12 mouse cellular contexts compared by ENCODE assay signal in genomic region chr13:23433801-23434200, GRCm38 (mm10). TPM values are rescaled to one million over a fixed set of nuclear protein-coding genes. Genes with fewer than 3 reads are reported as not detected.
A peak's percentile ranks its signal among the peaks of the same experiment; 100 is the strongest.
DNase-seq lines count a peak whose midpoint lies in the region; ATAC-seq lines count a peak whose summit lies in the region.
"Had no signal": no experiment of that assay in that cellular context is flagged by ENCODE, and none has a peak within 500 bp of the region (broad histone marks: within the 10 kb centered on the region; RNA-seq: fewer than 3 reads in every experiment).

No protein-coding gene starts in this region.

- no peak overlapping the region for H3K9ac ChIP-seq in hindbrain, embryonic 13.5 days
- no peak overlapping the region for H3K9ac ChIP-seq in neural tube, embryonic 15.5 days (replicated peaks)
- no peak overlapping the region for H3K9ac ChIP-seq in hindbrain, embryonic 16.5 days (ENCODE audit: low read depth, low read length)
- no peak overlapping the region for H3K9ac ChIP-seq in stomach, embryonic 15.5 days

- H3K9me3 ChIP-seq in hindbrain, embryonic 10.5 days: no peaks in the 10 kb centered on the region
- no peaks in the 10 kb centered on the region for H3K9me3 ChIP-seq in hindbrain, embryonic 13.5 days
- no peaks in the 10 kb centered on the region for H3K9me3 ChIP-seq in neural tube, embryonic 15.5 days (replicated peaks)
- no peaks in the 10 kb centered on the region for H3K9me3 ChIP-seq in hindbrain, embryonic 16.5 days (ENCODE audit: control insufficient read depth, low read length)
- H3K9me3 ChIP-seq in stomach, embryonic 15.5 days: no peaks in the 10 kb centered on the region

- no peaks in the 10 kb centered on the region for H3K27me3 ChIP-seq in hindbrain, embryonic 10.5 days (ENCODE audit: insufficient read depth, poor library complexity, severe bottlenecking)
- H3K27me3 ChIP-seq in hindbrain, embryonic 13.5 days: no peaks in the 10 kb centered on the region
- H3K27me3 ChIP-seq in neural tube, embryonic 15.5 days (replicated peaks): no peaks in the 10 kb centered on the region
- H3K27me3 ChIP-seq in hindbrain, embryonic 16.5 days (replicated peaks; ENCODE audit: control insufficient read depth, insufficient read depth, low read length): no peaks in the 10 kb centered on the region
- H3K27me3 ChIP-seq in stomach, embryonic 15.5 days (replicated peaks): no peaks in the 10 kb centered on the region

- H3K4me2 ChIP-seq in hindbrain, embryonic 13.5 days: no peak overlapping the region
- H3K4me2 ChIP-seq in neural tube, embryonic 15.5 days: peak overlapping the region; percentile 75; the same call in 1 of the 2 replicates
- H3K4me2 ChIP-seq in hindbrain, embryonic 16.5 days (ENCODE audit: low read length): peak overlapping the region; percentile 41
- H3K4me2 ChIP-seq in stomach, embryonic 15.5 days: 0 out of 2 replicates have a peak overlapping the region, but pooled peaks have one; percentile 2

- 57% methylated on average over 5 of the region's 5 CpGs for WGBS in hindbrain, embryonic 10.5 days
- WGBS in hindbrain, embryonic 13.5 days: 52% methylated on average over 5 of the region's 5 CpGs
- 56% methylated on average over 5 of the region's 5 CpGs for WGBS in neural tube, embryonic 15.5 days
- 49% methylated on average over 5 of the region's 5 CpGs for WGBS in hindbrain, embryonic 16.5 days
- WGBS in stomach, embryonic 15.5 days: 59% methylated on average over 5 of the region's 5 CpGs

- ATAC-seq in hindbrain, embryonic 13.5 days (ENCODE audit: low FRiP score): no peak
- ATAC-seq in neural tube, embryonic 15.5 days (ENCODE audit: low FRiP score): no peak
- ATAC-seq in hindbrain, embryonic 16.5 days: no peak
- no peak for ATAC-seq in stomach, embryonic 15.5 days (ENCODE audit: insufficient read depth, low FRiP score, low read depth)

- H3K4me3 ChIP-seq in hindbrain, embryonic 10.5 days: peak overlapping the region; percentile 29; the same call in 1 of the 2 replicates
- no peak overlapping the region for H3K4me3 ChIP-seq in hindbrain, embryonic 13.5 days
- H3K4me3 ChIP-seq in neural tube, embryonic 15.5 days (replicated peaks): no peak overlapping the region
- H3K4me3 ChIP-seq in hindbrain, embryonic 16.5 days (ENCODE audit: low read length): no peak overlapping the region
- H3K4me3 ChIP-seq in stomach, embryonic 15.5 days (replicated peaks): no peak overlapping the region

- peaks cover 35% of the 10 kb centered on the region for H3K4me1 ChIP-seq in hindbrain, embryonic 10.5 days (replicated peaks)
- peaks cover 34% of the 10 kb centered on the region for H3K4me1 ChIP-seq in hindbrain, embryonic 13.5 days (replicated peaks)
- peaks cover 24% of the 10 kb centered on the region for H3K4me1 ChIP-seq in neural tube, embryonic 15.5 days
- peaks cover 17% of the 10 kb centered on the region for H3K4me1 ChIP-seq in hindbrain, embryonic 16.5 days (ENCODE audit: control insufficient read depth, insufficient read depth, low read depth, low read length)
- H3K4me1 ChIP-seq in stomach, embryonic 15.5 days: no peaks in the 10 kb centered on the region

- H3K36me3 ChIP-seq in hindbrain, embryonic 10.5 days: no peaks in the 10 kb centered on the region
- no peaks in the 10 kb centered on the region for H3K36me3 ChIP-seq in hindbrain, embryonic 13.5 days
- H3K36me3 ChIP-seq in neural tube, embryonic 15.5 days: no peaks in the 10 kb centered on the region
- H3K36me3 ChIP-seq in hindbrain, embryonic 16.5 days (ENCODE audit: control insufficient read depth, insufficient read depth, low read length): no peaks in the 10 kb centered on the region
- no peaks in the 10 kb centered on the region for H3K36me3 ChIP-seq in stomach, embryonic 15.5 days

- no peak overlapping the region for H3K27ac ChIP-seq in hindbrain, embryonic 10.5 days
- no peak overlapping the region for H3K27ac ChIP-seq in hindbrain, embryonic 13.5 days
- no peak overlapping the region for H3K27ac ChIP-seq in neural tube, embryonic 15.5 days (replicated peaks)
- no peak overlapping the region for H3K27ac ChIP-seq in hindbrain, embryonic 16.5 days (ENCODE audit: low read depth, low read length)
- no peak overlapping the region for H3K27ac ChIP-seq in stomach, embryonic 15.5 days

- DNase-seq in hindbrain, embryonic 10.5 days (ENCODE audit: low spot score): no peak
- no peak for DNase-seq in neural tube, embryonic 10.5 days (ENCODE audit: extremely low spot score, low spot score)
- DNase-seq in spleen, adult 12 weeks (ENCODE audit: low spot score): no peak
- no peak for DNase-seq in urinary bladder, postnatal 14 days (ENCODE audit: low spot score)
- DNase-seq: adrenal gland, adult 2 months; cerebellum, adult 11-12 months; thymus, postnatal 36 days had no signal

RNA-seq across cellular contexts. Expression of gene Abt1, which starts 10.1 kb away (rescaled TPM):
- 13.4 and 14.5 TPM in 2 replicates for polyA plus RNA-seq in hindbrain, embryonic 10.5 days (2016; fragmentation: Nextera tagmentation; extraction: Ambion mirVana)
- polyA plus RNA-seq in hindbrain, embryonic 13.5 days (2015; fragmentation: Nextera tagmentation; extraction: Ambion mirVana): 9.9 and 10.2 TPM in 2 replicates
- polyA plus RNA-seq in neural tube, embryonic 15.5 days (2015; fragmentation: Nextera tagmentation; extraction: Ambion mirVana): 9.3 and 10.3 TPM in 2 replicates
- 9.8 and 10.1 TPM in 2 replicates for polyA plus RNA-seq in hindbrain, embryonic 16.5 days (2015; fragmentation: Nextera tagmentation; extraction: Ambion mirVana)
- polyA plus RNA-seq in stomach, embryonic 15.5 days (2015; fragmentation: Nextera tagmentation; extraction: Ambion mirVana): 10.7 and 11.9 TPM in 2 replicates

RNA-seq across cellular contexts. Expression of gene Btn1a1, which starts 31.9 kb away (rescaled TPM):
- 0.04 TPM in 1 of 2 replicates, not detected in the other for polyA plus RNA-seq in hindbrain, embryonic 10.5 days (2016; fragmentation: Nextera tagmentation; extraction: Ambion mirVana)
- 0.06 TPM in 1 of 2 replicates, not detected in the other for polyA plus RNA-seq in hindbrain, embryonic 13.5 days (2015; fragmentation: Nextera tagmentation; extraction: Ambion mirVana)
- polyA plus RNA-seq in neural tube, embryonic 15.5 days (2015; fragmentation: Nextera tagmentation; extraction: Ambion mirVana): 0.15 TPM in 1 of 2 replicates, not detected in the other
- 0.09 and 0.20 TPM in 2 replicates for polyA plus RNA-seq in hindbrain, embryonic 16.5 days (2015; fragmentation: Nextera tagmentation; extraction: Ambion mirVana)
- polyA plus RNA-seq in stomach, embryonic 15.5 days (2015; fragmentation: Nextera tagmentation; extraction: Ambion mirVana): 0.09 and 0.22 TPM in 2 replicates
- polyA plus RNA-seq: adrenal gland, adult 2 months had no signal

RNA-seq across cellular contexts. Expression of gene Btn2a2, which starts 54.9 kb away (rescaled TPM):
- polyA plus RNA-seq in hindbrain, embryonic 10.5 days (2016; fragmentation: Nextera tagmentation; extraction: Ambion mirVana): 0.29 and 0.35 TPM in 2 replicates
- 0.12 TPM in 1 of 2 replicates, not detected in the other for polyA plus RNA-seq in hindbrain, embryonic 13.5 days (2015; fragmentation: Nextera tagmentation; extraction: Ambion mirVana)
- polyA plus RNA-seq in neural tube, embryonic 15.5 days (2015; fragmentation: Nextera tagmentation; extraction: Ambion mirVana): 0.14 and 0.22 TPM in 2 replicates
- polyA plus RNA-seq in hindbrain, embryonic 16.5 days (2015; fragmentation: Nextera tagmentation; extraction: Ambion mirVana): 0.14 TPM in 1 of 2 replicates, not detected in the other
- 0.08 and 0.15 TPM in 2 replicates for polyA plus RNA-seq in stomach, embryonic 15.5 days (2015; fragmentation: Nextera tagmentation; extraction: Ambion mirVana)
- polyA plus RNA-seq: adrenal gland, adult 2 months; spleen, adult 2 months had no signal
